Mouse (Mus musculus): ENCODE results near the gene Slc46a3. TPM values are rescaled to one million over a fixed set of nuclear protein-coding genes. Genes with fewer than 3 reads are reported as not detected.

Slc46a3 gene
- 7.6 and 11.7 TPM in 2 replicates for polyA plus RNA-seq (2015; fragmentation: Nextera tagmentation; extraction: Ambion mirVana)

GRCm38 (mm10) chr5:147894455-147895076 is at the start of gene Slc46a3:
TSS of gene Slc46a3 (minus strand) at chr5:147894815.
- no peaks in the 10 kb centered on the region for H3K36me3 ChIP-seq
- H3K4me2 ChIP-seq (replicated peaks) = peak within 1 kb of the TSS; percentile 78
- under 1% methylated on average over 47 of the region's 47 CpGs for WGBS
- H3K4me3 ChIP-seq (replicated peaks) = peak within 1 kb of the TSS; percentile 54
- H3K4me1 ChIP-seq (replicated peaks) = peaks cover 10% of the 10 kb centered on the region
- no peak within 1 kb of the TSS for H3K27ac ChIP-seq
- peak within 1 kb of the TSS; percentile 45; the same call in 1 of the 2 replicates for H3K9ac ChIP-seq
- ATAC-seq = peak; percentile 98
- H3K27me3 ChIP-seq (replicated peaks) = 0 out of 2 replicates have a peak, but pooled peaks cover 2% of the 10 kb centered on the region
- no peaks in the 10 kb centered on the region for H3K9me3 ChIP-seq

- WGBS = 71% methylated on average over 5 of the region's 5 CpGs
- ATAC-seq = no peak
Measured at GRCm38 (mm10) chr5:147939226-147939625, 44.6 kb upstream of the Slc46a3 start.

GRCm38 (mm10) chr5:147935096-147935495 is 40.5 kb upstream of the Slc46a3 start:
- no peak for ATAC-seq
- H3K4me1 ChIP-seq (replicated peaks) = no peaks in the 10 kb centered on the region
- no peaks in the 10 kb centered on the region for H3K36me3 ChIP-seq
- H3K4me3 ChIP-seq (replicated peaks) = no peak overlapping the region
- no peak overlapping the region for H3K27ac ChIP-seq
- H3K9ac ChIP-seq = no peak overlapping the region
- H3K4me2 ChIP-seq (replicated peaks) = no peak overlapping the region
- H3K27me3 ChIP-seq (replicated peaks) = no peaks in the 10 kb centered on the region
- WGBS = 84% methylated on average over 13 of the region's 13 CpGs
- H3K9me3 ChIP-seq = no peaks in the 10 kb centered on the region

More at GRCm38 (mm10) chr5:147939226-147939625, 44.6 kb upstream of the Slc46a3 start:
- no peaks in the 10 kb centered on the region for H3K4me1 ChIP-seq (replicated peaks)
- H3K36me3 ChIP-seq = no peaks in the 10 kb centered on the region
- H3K4me2 ChIP-seq (replicated peaks) = no peak overlapping the region
- no peak overlapping the region for H3K9ac ChIP-seq
- H3K27me3 ChIP-seq (replicated peaks) = no peaks in the 10 kb centered on the region
- no peak overlapping the region for H3K27ac ChIP-seq
- no peak overlapping the region for H3K4me3 ChIP-seq (replicated peaks)
- 0 out of 2 replicates have a peak, but pooled peaks cover 5% of the 10 kb centered on the region for H3K9me3 ChIP-seq

- Histone ChIP-seq H3K27ac (no peak overlapping the region), H3K4me2 (replicated peaks) (no peak overlapping the region), H3K36me3 (no peaks in the 10 kb centered on the region), H3K4me1 (replicated peaks) (no peaks in the 10 kb centered on the region), H3K9me3 (no peaks in the 10 kb centered on the region), H3K4me3 (replicated peaks) (no peak overlapping the region), H3K9ac (no peak overlapping the region), H3K27me3 (replicated peaks) (no peaks in the 10 kb centered on the region)
- ATAC-seq = peak; percentile 74
- WGBS = 71% methylated on average over 7 of the region's 7 CpGs
Measured at GRCm38 (mm10) chr5:147928668-147929497, 34.3 kb upstream of the Slc46a3 start.

- Histone ChIP-seq H3K27ac (no peak overlapping the region), H3K4me2 (replicated peaks) (no peak overlapping the region), H3K27me3 (replicated peaks) (no peaks in the 10 kb centered on the region), H3K4me1 (replicated peaks) (no peaks in the 10 kb centered on the region), H3K9ac (no peak overlapping the region), H3K9me3 (no peaks in the 10 kb centered on the region), H3K36me3 (no peaks in the 10 kb centered on the region), H3K4me3 (replicated peaks) (no peak overlapping the region)
- 71% methylated on average over 15 of the region's 15 CpGs for WGBS
- no peak for ATAC-seq
Measured at GRCm38 (mm10) chr5:147925935-147926604, 31.5 kb upstream of the Slc46a3 start.

- H3K4me3 ChIP-seq (replicated peaks) = no peak overlapping the region
- H3K36me3 ChIP-seq = no peaks in the 10 kb centered on the region
- H3K9ac ChIP-seq = no peak overlapping the region
- H3K27ac ChIP-seq = no peak overlapping the region
- no peaks in the 10 kb centered on the region for H3K4me1 ChIP-seq (replicated peaks)
- no peaks in the 10 kb centered on the region for H3K27me3 ChIP-seq (replicated peaks)
- no peaks in the 10 kb centered on the region for H3K9me3 ChIP-seq
- ATAC-seq = 0 out of 2 replicates have a peak, but pooled peaks have one; percentile 34
- 71% methylated on average over 5 of the region's 5 CpGs for WGBS
- H3K4me2 ChIP-seq (replicated peaks) = no peak overlapping the region
Measured at GRCm38 (mm10) chr5:147924621-147925020, 30.0 kb upstream of the Slc46a3 start.

- WGBS = 65% methylated on average over 17 of the region's 17 CpGs
- Histone ChIP-seq H3K9ac (no peak overlapping the region), H3K27me3 (replicated peaks) (no peaks in the 10 kb centered on the region), H3K36me3 (no peaks in the 10 kb centered on the region), H3K27ac (no peak overlapping the region), H3K4me2 (replicated peaks) (no peak overlapping the region), H3K4me3 (replicated peaks) (no peak overlapping the region), H3K4me1 (replicated peaks) (0 out of 2 replicates have a peak, but pooled peaks cover 5% of the 10 kb centered on the region), H3K9me3 (no peaks in the 10 kb centered on the region)
- ATAC-seq = no peak
Measured at GRCm38 (mm10) chr5:147918044-147918846, 23.6 kb upstream of the Slc46a3 start.

GRCm38 (mm10) chr5:147916171-147916570 is 21.6 kb upstream of the Slc46a3 start:
- 76% methylated on average over 9 of the region's 9 CpGs for WGBS
- H3K4me2 ChIP-seq (replicated peaks) = no peak overlapping the region

GRCm38 (mm10) chr5:147915038-147915566 is 20.5 kb upstream of the Slc46a3 start:
- Histone ChIP-seq H3K27me3 (replicated peaks) (no peaks in the 10 kb centered on the region), H3K9me3 (no peaks in the 10 kb centered on the region), H3K4me2 (replicated peaks) (no peak overlapping the region), H3K9ac (no peak overlapping the region), H3K4me3 (replicated peaks) (no peak overlapping the region), H3K36me3 (no peaks in the 10 kb centered on the region), H3K27ac (no peak overlapping the region), H3K4me1 (replicated peaks) (0 out of 2 replicates have a peak, but pooled peaks cover 6% of the 10 kb centered on the region)
- ATAC-seq = no peak
- 48% methylated on average over 6 of the region's 6 CpGs for WGBS

More at GRCm38 (mm10) chr5:147916171-147916570, 21.6 kb upstream of the Slc46a3 start:
- Histone ChIP-seq H3K4me1 (replicated peaks) (0 out of 2 replicates have a peak, but pooled peaks cover 6% of the 10 kb centered on the region), H3K36me3 (no peaks in the 10 kb centered on the region), H3K27ac (no peak overlapping the region), H3K4me3 (replicated peaks) (no peak overlapping the region), H3K9me3 (no peaks in the 10 kb centered on the region), H3K9ac (no peak overlapping the region), H3K27me3 (replicated peaks) (no peaks in the 10 kb centered on the region)
- ATAC-seq = no peak

GRCm38 (mm10) chr5:147913241-147913842 is 18.7 kb upstream of the Slc46a3 start:
- Histone ChIP-seq H3K9me3 (no peaks in the 10 kb centered on the region), H3K36me3 (no peaks in the 10 kb centered on the region), H3K27ac (0 out of 2 replicates have a peak overlapping the region, but pooled peaks have one; percentile 17), H3K4me1 (replicated peaks) (0 out of 2 replicates have a peak, but pooled peaks cover 6% of the 10 kb centered on the region), H3K9ac (no peak overlapping the region), H3K4me3 (replicated peaks) (no peak overlapping the region), H3K27me3 (replicated peaks) (no peaks in the 10 kb centered on the region), H3K4me2 (replicated peaks) (peak overlapping the region; percentile 11; the same call in 1 of the 2 replicates)
- peak; percentile 74 for ATAC-seq
- WGBS = 31% methylated on average over 13 of the region's 14 CpGs

- Histone ChIP-seq H3K9me3 (no peaks in the 10 kb centered on the region), H3K9ac (no peak overlapping the region), H3K27ac (no peak overlapping the region), H3K36me3 (no peaks in the 10 kb centered on the region), H3K4me2 (replicated peaks) (no peak overlapping the region), H3K4me3 (replicated peaks) (no peak overlapping the region), H3K27me3 (replicated peaks) (no peaks in the 10 kb centered on the region), H3K4me1 (replicated peaks) (0 out of 2 replicates have a peak, but pooled peaks cover 6% of the 10 kb centered on the region)
- ATAC-seq = no peak
- 72% methylated on average over 5 of the region's 5 CpGs for WGBS
Measured at GRCm38 (mm10) chr5:147911744-147912143, 17.1 kb upstream of the Slc46a3 start.

Measured in intestine, embryonic 15.5 days (tissue).